Mouse (Mus musculus): ENCODE measurements around the gene Ubl5. TPM values are rescaled to one million over a fixed set of nuclear protein-coding genes. Genes with fewer than 3 reads are reported as not detected.
"Not testable (repeated sequence)": the region's sequence is repeated elsewhere in the genome, so short reads cannot be mapped to it uniquely, and the experiment has no call there.

The Ubl5 gene
- polyA plus RNA-seq, 1 experiment from 2014 or later = 386 TPM

DNA sequence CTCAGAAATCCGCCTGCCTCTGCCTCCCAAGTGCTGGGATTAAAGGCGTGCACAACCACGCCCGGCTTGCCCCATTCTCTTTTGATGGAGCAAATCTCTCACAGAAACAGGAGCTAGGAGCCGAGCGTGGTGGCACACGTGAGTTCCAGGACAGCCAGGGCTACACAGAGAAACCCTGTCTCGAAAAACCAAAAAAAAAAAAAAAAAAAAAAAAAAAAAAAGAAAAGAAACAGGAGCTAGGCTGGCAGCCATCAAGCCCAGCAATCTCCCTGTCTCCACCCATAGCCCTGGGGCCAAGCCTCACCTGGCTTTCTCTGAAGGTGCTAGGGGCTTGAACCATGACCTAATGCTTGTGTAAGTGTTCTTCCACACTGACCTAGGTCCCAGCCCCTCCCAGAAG, 7.0 kb upstream of the Ubl5 start:
- not testable (repeated sequence) for ATAC-seq (ENCODE audit: insufficient number of reproducible peaks, insufficient read depth, low FRiP score, low read depth); H3K27me3 ChIP-seq (ENCODE audit: control insufficient read depth, insufficient read depth, low read length); H3K4me2 ChIP-seq (replicated peaks; ENCODE audit: low read depth, low read length); H3K9ac ChIP-seq (replicated peaks; ENCODE audit: low read depth, low read length); H3K4me3 ChIP-seq (ENCODE audit: low read depth, low read length); H3K4me1 ChIP-seq (ENCODE audit: control insufficient read depth, insufficient read depth, low read length); H3K9me3 ChIP-seq (ENCODE audit: control insufficient read depth, low read depth, low read length); H3K27ac ChIP-seq (ENCODE audit: low read length)
- H3K36me3 ChIP-seq (ENCODE audit: control insufficient read depth, insufficient read depth, low read length) = peaks cover 13% of the 10 kb centered on the region
- 92% methylated on average over 8 of the region's 8 CpGs for WGBS

DNA sequence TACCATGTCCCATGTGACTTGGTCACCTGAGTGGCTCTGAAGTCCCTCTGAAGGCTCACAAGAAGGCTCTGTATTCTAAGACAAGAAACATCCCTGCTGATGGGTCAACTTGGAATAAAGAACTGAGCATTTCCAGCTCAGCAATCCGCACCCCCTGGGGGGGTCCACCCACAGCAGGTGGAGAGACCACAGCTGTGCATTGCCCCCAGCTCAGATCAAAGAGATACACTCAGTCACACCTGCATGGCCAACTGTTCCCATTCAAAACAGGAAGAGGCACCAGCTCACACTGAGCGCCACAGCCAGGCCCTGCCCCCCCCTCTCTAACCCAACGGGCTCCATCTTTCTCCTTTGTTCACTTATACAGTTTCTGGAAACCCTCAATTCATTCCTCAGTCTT, 6.4 kb upstream of the Ubl5 start:
- WGBS = 74% methylated on average over 3 of the region's 3 CpGs
- no peaks in the 10 kb centered on the region for H3K27me3 ChIP-seq (ENCODE audit: control insufficient read depth, insufficient read depth, low read length)
- no peak overlapping the region for H3K9ac ChIP-seq (replicated peaks; ENCODE audit: low read depth, low read length)
- no peak overlapping the region for H3K4me3 ChIP-seq (ENCODE audit: low read depth, low read length)
- no peak overlapping the region for H3K27ac ChIP-seq (ENCODE audit: low read length)
- peaks cover 4% of the 10 kb centered on the region; the same call in 1 of the 2 replicates for H3K4me1 ChIP-seq (ENCODE audit: control insufficient read depth, insufficient read depth, low read length)
- H3K9me3 ChIP-seq (ENCODE audit: control insufficient read depth, low read depth, low read length) = no peaks in the 10 kb centered on the region
- H3K4me2 ChIP-seq (replicated peaks; ENCODE audit: low read depth, low read length) = no peak overlapping the region
- ATAC-seq (ENCODE audit: insufficient number of reproducible peaks, insufficient read depth, low FRiP score, low read depth) = no peak
- H3K36me3 ChIP-seq (ENCODE audit: control insufficient read depth, insufficient read depth, low read length) = peaks cover 13% of the 10 kb centered on the region

GRCm38 (mm10) chr9:20636790-20637189, 5.9 kb upstream of the Ubl5 start:
- Histone ChIP-seq H3K27me3 (ENCODE audit: control insufficient read depth, insufficient read depth, low read length) (no peaks in the 10 kb centered on the region), H3K4me2 (replicated peaks; ENCODE audit: low read depth, low read length) (no peak overlapping the region)
- WGBS = 79% methylated on average over 2 of the region's 2 CpGs

DNA sequence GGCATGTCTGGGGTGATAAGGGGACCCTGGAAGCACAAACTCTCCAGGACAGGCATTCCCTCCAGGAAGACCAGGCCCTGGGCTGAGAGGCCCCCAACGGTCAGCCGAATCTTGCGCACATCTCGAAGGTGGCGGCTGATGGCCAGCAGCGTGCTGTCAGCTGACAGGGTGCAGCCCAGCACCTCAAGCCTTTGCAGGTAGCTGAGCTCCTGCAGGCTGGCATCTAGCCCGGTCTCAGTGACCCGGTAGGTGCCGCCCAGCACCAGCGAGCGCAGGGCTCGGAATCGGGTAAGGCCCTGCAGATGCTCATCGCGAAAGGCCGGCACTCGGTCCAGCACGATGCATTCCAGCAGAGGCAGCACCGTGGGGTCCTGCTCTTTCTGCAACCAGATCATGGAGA, 4.1 kb upstream of the Ubl5 start:
- ATAC-seq (ENCODE audit: insufficient number of reproducible peaks, insufficient read depth, low FRiP score, low read depth) = no peak
- Histone ChIP-seq H3K4me2 (replicated peaks; ENCODE audit: low read depth, low read length) (no peak overlapping the region), H3K4me3 (ENCODE audit: low read depth, low read length) (no peak overlapping the region), H3K27ac (ENCODE audit: low read length) (no peak overlapping the region), H3K9ac (replicated peaks; ENCODE audit: low read depth, low read length) (no peak overlapping the region), H3K36me3 (ENCODE audit: control insufficient read depth, insufficient read depth, low read length) (peaks cover 13% of the 10 kb centered on the region), H3K9me3 (ENCODE audit: control insufficient read depth, low read depth, low read length) (no peaks in the 10 kb centered on the region), H3K27me3 (ENCODE audit: control insufficient read depth, insufficient read depth, low read length) (no peaks in the 10 kb centered on the region), H3K4me1 (ENCODE audit: control insufficient read depth, insufficient read depth, low read length) (peaks cover 4% of the 10 kb centered on the region; the same call in 1 of the 2 replicates)
- 93% methylated on average over 19 of the region's 19 CpGs for WGBS

More at GRCm38 (mm10) chr9:20636790-20637189, 5.9 kb upstream of the Ubl5 start:
- Histone ChIP-seq H3K9ac (replicated peaks; ENCODE audit: low read depth, low read length) (no peak overlapping the region), H3K27ac (ENCODE audit: low read length) (no peak overlapping the region), H3K36me3 (ENCODE audit: control insufficient read depth, insufficient read depth, low read length) (peaks cover 13% of the 10 kb centered on the region), H3K4me1 (ENCODE audit: control insufficient read depth, insufficient read depth, low read length) (peaks cover 4% of the 10 kb centered on the region; the same call in 1 of the 2 replicates), H3K9me3 (ENCODE audit: control insufficient read depth, low read depth, low read length) (no peaks in the 10 kb centered on the region), H3K4me3 (ENCODE audit: low read depth, low read length) (no peak overlapping the region)
- no peak for ATAC-seq (ENCODE audit: insufficient number of reproducible peaks, insufficient read depth, low FRiP score, low read depth)

DNA sequence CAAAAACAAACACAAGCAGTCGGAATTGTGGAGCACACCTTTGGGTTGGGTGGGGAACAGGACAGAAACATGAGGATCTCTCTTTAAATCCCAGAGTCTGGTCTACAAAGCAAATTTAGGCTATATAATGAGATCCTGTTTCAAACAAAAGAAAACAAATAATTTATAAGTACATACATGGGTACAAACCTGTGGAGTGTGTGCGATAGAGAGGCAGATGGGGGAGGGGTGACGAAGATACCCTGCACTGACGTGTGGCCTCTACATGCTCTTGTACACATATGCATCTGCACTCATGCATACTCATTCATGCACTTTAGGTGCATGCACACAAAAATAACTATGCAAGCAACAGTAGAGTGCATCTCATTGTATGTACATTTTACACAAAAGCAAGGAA, 3.2 kb upstream of the Ubl5 start:
- no peaks in the 10 kb centered on the region for H3K9me3 ChIP-seq (ENCODE audit: control insufficient read depth, low read depth, low read length)
- 91% methylated on average over 4 of the region's 4 CpGs for WGBS
- H3K27me3 ChIP-seq (ENCODE audit: control insufficient read depth, insufficient read depth, low read length) = no peaks in the 10 kb centered on the region
- H3K4me3 ChIP-seq (ENCODE audit: low read depth, low read length) = no peak overlapping the region
- no peak for ATAC-seq (ENCODE audit: insufficient number of reproducible peaks, insufficient read depth, low FRiP score, low read depth)
- H3K4me2 ChIP-seq (replicated peaks; ENCODE audit: low read depth, low read length) = no peak overlapping the region
- peaks cover 4% of the 10 kb centered on the region; the same call in 1 of the 2 replicates for H3K4me1 ChIP-seq (ENCODE audit: control insufficient read depth, insufficient read depth, low read length)
- H3K9ac ChIP-seq (replicated peaks; ENCODE audit: low read depth, low read length) = no peak overlapping the region
- no peak overlapping the region for H3K27ac ChIP-seq (ENCODE audit: low read length)
- H3K36me3 ChIP-seq (ENCODE audit: control insufficient read depth, insufficient read depth, low read length) = peaks cover 13% of the 10 kb centered on the region

DNA sequence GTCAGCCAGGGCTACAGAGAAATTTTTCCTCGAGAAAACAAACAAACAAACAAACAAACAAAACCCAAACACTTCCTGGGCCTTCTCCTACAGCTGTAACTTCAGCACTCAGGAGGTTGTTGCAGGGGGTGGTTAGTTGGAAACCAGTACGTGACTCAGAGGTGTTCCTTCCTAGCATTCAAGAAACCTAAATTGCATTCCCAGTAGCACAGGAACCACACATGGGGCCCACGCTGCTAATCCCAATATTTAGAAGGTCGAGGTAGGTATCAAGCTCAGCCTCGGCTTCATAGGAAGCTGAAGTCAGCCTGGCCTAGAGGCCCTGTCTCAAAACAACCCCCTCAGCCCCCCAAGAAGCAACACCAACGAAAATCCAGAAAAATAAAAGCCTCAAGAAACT, 1.2 kb upstream of the Ubl5 start:
- H3K27ac ChIP-seq (ENCODE audit: low read length) = no peak overlapping the region
- H3K9ac ChIP-seq (replicated peaks; ENCODE audit: low read depth, low read length) = peak overlapping the region; percentile 90; the same call in 1 of the 2 replicates
- WGBS = 17% methylated on average over 6 of the region's 6 CpGs
- peak overlapping the region; percentile 100 for H3K4me2 ChIP-seq (replicated peaks; ENCODE audit: low read depth, low read length)
- H3K4me1 ChIP-seq (ENCODE audit: control insufficient read depth, insufficient read depth, low read length) = peaks cover 4% of the 10 kb centered on the region; the same call in 1 of the 2 replicates
- no peaks in the 10 kb centered on the region for H3K27me3 ChIP-seq (ENCODE audit: control insufficient read depth, insufficient read depth, low read length)
- no peaks in the 10 kb centered on the region for H3K9me3 ChIP-seq (ENCODE audit: control insufficient read depth, low read depth, low read length)
- peak overlapping the region; percentile 90 for H3K4me3 ChIP-seq (ENCODE audit: low read depth, low read length)
- no peak for ATAC-seq (ENCODE audit: insufficient number of reproducible peaks, insufficient read depth, low FRiP score, low read depth)
- peaks cover 16% of the 10 kb centered on the region for H3K36me3 ChIP-seq (ENCODE audit: control insufficient read depth, insufficient read depth, low read length)

DNA sequence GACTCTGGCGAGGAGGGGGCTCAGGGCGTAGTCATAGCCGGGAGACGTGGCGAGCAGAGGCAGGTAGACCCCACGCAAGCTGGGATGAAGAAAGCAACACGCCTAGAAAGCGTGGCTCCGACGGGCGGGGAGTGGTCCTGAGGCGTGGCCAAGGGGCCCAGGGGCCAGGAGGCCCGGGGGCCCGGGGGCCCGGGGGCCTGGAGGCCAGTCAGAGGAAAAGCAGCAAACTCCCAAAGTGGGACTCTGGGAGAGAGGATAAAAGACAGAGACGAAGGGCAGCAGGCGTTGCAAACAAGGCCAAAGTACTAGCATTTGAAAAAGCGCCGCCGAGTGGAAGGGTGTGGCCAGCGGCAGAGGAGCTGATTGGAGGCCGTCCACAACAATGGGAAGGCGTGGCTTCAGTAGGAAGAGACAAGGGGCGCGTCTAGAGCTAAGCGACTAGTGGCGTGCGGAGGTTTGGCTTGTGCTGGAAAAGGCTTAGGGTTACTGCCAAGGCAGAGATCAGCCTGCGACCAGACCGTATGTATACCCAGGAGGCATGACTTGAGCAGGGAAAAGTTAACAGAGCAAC, 303 bp downstream of the Ubl5 start:
- H3K4me1 ChIP-seq (ENCODE audit: control insufficient read depth, insufficient read depth, low read length) = peaks cover 4% of the 10 kb centered on the region; the same call in 1 of the 2 replicates
- peak overlapping the region; percentile 90 for H3K4me3 ChIP-seq (ENCODE audit: low read depth, low read length)
- under 1% methylated on average over 30 of the region's 30 CpGs for WGBS
- peak overlapping the region; percentile 100 for H3K4me2 ChIP-seq (replicated peaks; ENCODE audit: low read depth, low read length)
- peak overlapping the region; percentile 96 for H3K27ac ChIP-seq (ENCODE audit: low read length)
- peak overlapping the region; percentile 77 for H3K9ac ChIP-seq (replicated peaks; ENCODE audit: low read depth, low read length)
- H3K36me3 ChIP-seq (ENCODE audit: control insufficient read depth, insufficient read depth, low read length) = peaks cover 16% of the 10 kb centered on the region
- peak; percentile 81 for ATAC-seq (ENCODE audit: insufficient number of reproducible peaks, insufficient read depth, low FRiP score, low read depth)
- H3K9me3 ChIP-seq (ENCODE audit: control insufficient read depth, low read depth, low read length) = no peaks in the 10 kb centered on the region
- H3K27me3 ChIP-seq (ENCODE audit: control insufficient read depth, insufficient read depth, low read length) = no peaks in the 10 kb centered on the region

DNA sequence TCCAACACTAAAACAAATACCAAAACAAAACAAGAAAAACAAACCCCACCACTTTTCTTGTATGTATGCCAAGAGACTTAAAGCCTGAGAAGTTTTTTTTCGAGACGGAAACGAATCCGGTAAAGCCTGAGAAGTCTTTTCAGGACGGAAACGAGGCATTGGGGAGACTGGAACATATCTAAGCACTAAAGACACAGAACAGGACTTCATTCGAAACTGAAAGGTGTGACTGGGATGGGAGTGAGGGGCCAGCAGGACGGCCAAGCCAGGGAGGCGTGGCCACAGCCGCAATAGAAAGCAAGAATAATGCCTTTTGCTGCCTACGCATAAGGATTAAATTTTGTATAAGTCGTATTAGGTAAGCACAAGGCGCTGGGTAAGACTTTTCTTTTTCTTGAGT, 1.1 kb downstream of the Ubl5 start:
- 8% methylated on average over 13 of the region's 13 CpGs for WGBS
- H3K4me3 ChIP-seq (ENCODE audit: low read depth, low read length) = peak overlapping the region; percentile 90
- peak overlapping the region; percentile 100 for H3K4me2 ChIP-seq (replicated peaks; ENCODE audit: low read depth, low read length)
- no peaks in the 10 kb centered on the region for H3K9me3 ChIP-seq (ENCODE audit: control insufficient read depth, low read depth, low read length)
- peaks cover 4% of the 10 kb centered on the region; the same call in 1 of the 2 replicates for H3K4me1 ChIP-seq (ENCODE audit: control insufficient read depth, insufficient read depth, low read length)
- peak overlapping the region; percentile 96; the same call in 1 of the 2 replicates for H3K27ac ChIP-seq (ENCODE audit: low read length)
- H3K9ac ChIP-seq (replicated peaks; ENCODE audit: low read depth, low read length) = peak overlapping the region; percentile 77; the same call in 1 of the 2 replicates
- H3K36me3 ChIP-seq (ENCODE audit: control insufficient read depth, insufficient read depth, low read length) = peaks cover 15% of the 10 kb centered on the region; the same call in 1 of the 2 replicates
- ATAC-seq (ENCODE audit: insufficient number of reproducible peaks, insufficient read depth, low FRiP score, low read depth) = no peak
- no peaks in the 10 kb centered on the region for H3K27me3 ChIP-seq (ENCODE audit: control insufficient read depth, insufficient read depth, low read length)
